Mouse (Mus musculus) T-cell, adult 2 months (primary cell): ENCODE data around the gene Kirrel.
"Not testable (repeated sequence)": the region's sequence is repeated elsewhere in the genome, so short reads cannot be mapped to it uniquely, and the experiment has no call there.

Experiments
- DNase-seq: peaks from one replicate; pipeline ENCODE4 v3.0.0; 2022; ENCODE audit warnings: low spot score

Kirrel gene

DNA sequence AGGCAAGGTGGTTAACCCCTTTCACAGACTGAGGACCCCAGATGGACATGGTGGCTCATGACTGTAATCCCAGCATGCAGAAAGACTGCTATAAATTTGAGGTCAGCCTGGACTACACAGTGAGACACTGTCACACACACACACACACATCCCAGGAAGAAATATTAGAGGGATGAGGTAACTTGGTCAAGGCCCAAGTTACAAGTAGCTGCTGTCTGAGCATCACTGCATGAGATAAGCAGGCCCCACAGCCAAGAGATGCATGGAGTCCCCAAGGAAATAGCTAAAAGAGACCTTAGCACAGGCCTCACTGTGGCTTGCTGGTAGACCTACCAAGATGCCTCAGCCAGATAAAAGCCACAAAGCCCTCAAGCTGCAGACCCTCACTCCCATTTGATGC, 39.6 kb downstream of the Kirrel start:
- DNase-seq = no peak

DNA sequence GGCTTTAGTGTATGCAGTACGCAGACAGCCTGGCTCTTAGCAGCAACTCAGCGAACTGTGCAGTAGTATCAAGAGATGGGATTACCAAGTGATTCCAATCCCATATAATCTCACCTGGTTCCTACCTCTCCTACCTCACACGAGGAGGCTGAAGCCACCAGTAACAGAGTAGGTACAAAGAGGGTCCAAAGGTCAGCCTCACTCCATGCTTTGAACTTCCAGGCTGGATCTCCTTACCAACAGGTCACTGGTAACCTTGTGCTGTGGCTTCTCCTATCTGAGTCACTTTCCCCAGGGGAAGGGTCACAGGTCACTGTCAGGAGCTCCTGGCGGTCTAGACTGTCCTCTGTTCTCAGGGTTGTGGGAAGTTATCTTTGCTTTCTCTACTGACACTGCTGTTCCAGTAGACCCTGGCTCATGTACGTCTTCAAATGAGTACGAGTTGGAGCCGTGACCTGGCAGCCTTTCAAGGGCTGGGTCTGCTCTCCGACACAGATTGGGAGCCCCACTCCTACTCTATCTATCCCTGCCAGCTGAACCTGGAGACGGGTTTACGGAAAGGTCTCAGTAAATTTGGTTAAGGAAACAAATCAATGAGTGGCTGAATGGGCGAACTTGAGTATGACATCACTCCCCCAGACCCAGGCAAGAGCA, 42.7 kb downstream of the Kirrel start:
- DNase-seq = no peak

- DNase-seq = no peak
These were observed 43.6 kb downstream of the Kirrel start for GRCm38 (mm10) chr3:87130933-87131332.

DNA sequence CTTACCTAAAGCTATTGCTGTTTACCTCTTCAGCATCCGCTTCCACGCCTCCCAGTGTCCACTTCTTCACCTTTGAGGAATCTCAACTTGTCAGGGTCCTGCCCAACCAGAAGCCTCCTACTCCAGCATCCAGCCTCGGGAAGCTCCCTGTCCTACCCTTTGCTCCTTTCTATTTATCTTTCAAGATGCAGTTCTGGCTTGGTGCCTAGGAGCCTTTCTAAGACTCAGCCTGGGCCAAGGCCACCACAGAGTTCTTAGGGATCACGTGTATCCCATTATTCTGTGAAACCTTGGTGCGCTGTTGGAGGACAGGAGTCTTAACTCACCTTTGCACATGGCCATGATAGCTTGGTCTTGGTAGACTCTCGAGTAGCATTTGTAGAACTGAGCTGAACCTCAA, 50.8 kb downstream of the Kirrel start:
- DNase-seq = no peak

DNA sequence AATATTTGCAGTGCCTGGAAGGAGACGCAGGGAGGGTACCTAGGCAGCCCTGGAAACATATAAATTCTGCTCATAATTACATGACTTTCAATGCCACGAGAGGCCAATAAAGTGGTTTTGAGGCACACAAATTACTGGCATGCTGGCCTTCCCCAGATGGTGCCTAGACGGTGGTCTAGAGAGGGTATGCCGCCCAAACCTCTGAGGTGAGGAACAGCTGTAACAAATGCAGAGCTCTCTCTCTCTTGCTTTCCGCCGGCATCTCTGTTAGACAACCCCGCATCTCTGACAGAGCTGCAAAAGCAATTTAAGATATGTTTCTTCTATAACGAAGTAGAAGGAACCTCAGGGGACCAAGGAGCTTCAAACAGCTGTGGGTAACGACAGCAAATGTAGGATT, 56.3 kb downstream of the Kirrel start:
- DNase-seq = no peak

DNA sequence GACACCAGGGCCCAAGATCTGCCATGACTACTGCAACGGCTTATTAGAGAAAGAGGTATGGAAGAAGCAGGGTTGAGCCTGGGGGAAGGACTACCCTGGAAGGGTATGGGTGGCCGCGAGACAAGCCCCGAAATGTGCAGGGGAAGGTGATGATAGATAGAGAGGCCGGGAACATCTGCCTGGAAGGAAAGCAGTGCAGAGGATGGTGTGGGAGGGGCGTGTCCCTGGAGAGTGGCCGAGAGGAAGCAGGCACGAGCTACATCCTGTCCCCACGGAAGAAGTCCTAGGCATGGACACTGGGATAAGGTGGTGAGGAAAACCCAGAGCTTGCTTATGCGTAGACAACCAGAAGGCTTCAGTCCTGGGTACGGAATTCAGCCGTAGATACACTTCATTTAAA, 56.9 kb downstream of the Kirrel start:
- no peak for DNase-seq

- no peak for DNase-seq
These were observed 58.6 kb downstream of the Kirrel start for GRCm38 (mm10) chr3:87115726-87116540.

DNA sequence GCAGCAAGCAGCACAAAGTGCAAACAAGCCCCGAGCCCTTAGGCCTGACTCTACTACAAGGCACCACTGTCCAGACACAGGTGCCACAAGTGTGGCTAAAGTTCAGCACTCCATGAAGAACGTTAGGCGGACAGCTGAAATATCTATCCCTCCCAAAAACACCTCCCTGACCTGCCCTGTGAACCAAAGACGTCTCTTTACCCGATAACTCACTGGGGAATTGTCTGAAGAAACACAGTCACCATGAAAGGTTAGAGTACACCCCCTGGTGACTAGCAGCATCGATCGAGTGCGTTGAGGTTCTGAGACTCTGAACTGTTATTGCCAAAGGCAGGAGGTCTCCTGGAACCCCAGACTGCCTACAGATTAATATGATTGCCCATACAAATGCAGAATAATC, 59.3 kb downstream of the Kirrel start:
- no peak for DNase-seq

DNA sequence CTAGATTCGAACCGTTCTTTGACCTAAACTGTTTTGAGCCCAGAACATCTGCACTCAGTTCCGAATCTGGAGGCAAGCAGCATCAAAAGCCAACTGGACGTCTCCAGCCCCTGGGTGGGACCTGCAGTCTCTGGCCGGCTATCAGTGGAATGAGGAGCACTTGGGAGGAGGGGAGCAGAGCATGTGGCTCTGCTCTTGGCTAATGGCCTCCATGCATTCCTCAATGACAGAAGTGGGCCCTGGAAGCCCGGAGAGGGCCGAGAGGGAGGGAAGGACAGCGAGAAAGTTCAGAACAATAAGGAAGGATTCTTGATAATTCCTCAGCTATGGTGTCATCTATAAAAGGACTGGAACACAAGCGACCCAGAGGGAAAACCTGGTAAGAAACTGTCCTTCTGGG, 59.7 kb downstream of the Kirrel start:
- no peak for DNase-seq

GRCm38 (mm10) chr3:87113881-87114280, 60.7 kb downstream of the Kirrel start:
- not testable (repeated sequence) for DNase-seq

DNA sequence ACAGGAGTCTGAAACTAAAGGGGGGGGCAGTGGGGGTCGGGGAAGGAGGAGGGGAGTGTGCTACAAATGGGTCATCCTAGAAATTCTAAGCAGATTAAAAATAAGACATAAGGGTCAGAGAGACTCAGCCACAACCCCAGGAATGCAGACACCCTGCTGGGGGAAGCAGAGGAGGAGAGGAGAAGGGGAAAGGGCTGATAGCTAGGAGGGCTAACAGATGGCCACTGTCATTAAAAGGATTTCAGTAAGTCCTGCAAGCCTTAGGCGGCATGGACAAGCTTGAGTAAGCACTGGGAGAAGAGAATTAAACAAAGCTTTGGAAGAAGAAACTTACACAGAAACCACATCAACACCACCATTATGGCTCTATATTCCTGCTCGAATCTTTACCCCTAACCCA, 62.3 kb downstream of the Kirrel start:
- DNase-seq = no peak

GRCm38 (mm10) chr3:87104856-87105255, 69.7 kb downstream of the Kirrel start:
- no peak for DNase-seq

DNA sequence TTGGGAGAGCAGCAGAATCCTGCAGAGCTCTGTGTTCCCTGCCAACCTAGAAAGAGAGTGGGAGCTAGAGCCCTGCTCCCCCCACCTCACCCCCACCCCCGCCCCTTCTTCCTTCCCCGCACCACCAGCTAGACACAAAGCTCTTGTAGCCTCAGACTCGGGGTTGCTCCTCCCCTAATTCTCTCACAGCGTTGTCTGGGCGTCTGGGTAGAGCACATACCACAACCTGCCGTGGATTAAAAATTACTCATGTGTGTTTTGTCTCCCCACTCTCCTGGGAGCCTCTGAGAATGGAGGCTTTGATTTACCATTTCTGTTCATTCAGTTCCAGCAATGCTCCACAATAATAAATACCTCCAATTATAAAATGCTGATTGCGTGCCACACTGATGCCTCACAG, 72.2 kb downstream of the Kirrel start:
- DNase-seq = no peak

- DNase-seq = no peak
These were observed 73.6 kb downstream of the Kirrel start for GRCm38 (mm10) chr3:87100911-87101310.

- no peak for DNase-seq
These were observed 76.3 kb downstream of the Kirrel start for GRCm38 (mm10) chr3:87097969-87098946.

DNA sequence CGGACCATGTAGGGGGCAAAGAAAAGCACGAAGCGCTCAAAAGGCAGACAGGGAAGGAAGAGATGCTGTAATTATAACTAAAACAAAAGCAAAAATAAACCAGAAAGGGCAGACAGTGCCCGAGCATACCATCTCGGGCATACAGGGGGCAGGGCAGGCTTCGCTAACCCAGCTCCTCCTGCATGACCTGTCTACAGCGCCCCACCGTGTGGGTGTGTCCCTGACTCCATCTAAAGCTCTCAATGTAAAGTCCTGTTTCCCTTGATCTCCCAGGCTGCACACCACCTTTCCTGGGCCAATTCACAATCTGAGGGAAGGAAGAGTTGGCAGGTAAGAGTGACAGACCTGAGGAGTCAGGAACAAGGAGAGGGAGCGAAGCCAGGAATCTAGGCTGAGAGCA, 77.3 kb downstream of the Kirrel start:
- no peak for DNase-seq

- DNase-seq = no peak
These were observed 80.8 kb downstream of the Kirrel start for GRCm38 (mm10) chr3:87093718-87094117.

DNA sequence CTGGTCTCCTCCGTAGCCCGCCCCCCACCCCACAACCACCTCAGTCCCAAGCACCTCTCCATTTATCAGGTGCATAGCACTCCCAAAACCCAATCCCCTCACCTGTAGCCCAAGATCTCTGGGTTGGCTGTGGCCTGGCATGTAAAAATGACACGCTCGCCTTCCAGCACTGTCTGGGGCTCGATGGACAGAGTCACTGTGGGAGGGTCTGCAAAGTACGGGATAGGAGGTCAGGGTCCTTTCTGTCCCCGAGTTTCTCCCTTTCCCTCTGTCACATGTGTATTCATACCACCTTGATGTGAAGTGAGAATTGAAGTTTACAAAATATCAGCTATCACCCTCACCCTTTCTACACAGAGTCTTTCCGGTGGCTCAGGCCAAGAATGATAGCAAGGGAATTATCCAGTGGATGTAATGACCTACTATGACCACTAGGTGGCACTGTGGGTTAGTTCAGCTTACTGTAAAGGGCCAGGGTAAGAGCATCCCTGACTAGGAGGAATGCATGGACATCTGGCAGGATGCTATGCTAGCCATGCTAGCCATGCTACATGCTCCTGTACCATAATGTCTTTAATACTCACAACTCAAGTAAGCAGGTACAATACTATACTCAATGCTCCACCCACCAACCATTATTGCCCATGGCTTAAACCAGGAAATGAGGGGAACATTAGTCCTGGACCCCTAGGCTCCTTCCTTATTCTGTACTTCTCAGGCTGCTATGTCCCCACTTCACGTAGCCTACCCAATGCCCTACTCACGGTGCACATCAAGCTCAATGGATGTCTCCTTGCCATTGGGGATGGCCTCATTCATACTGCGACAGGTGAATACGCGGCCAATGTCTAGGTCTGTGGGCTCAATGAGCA, 84.6 kb downstream of the Kirrel start:
- DNase-seq = peak; percentile 29

DNA sequence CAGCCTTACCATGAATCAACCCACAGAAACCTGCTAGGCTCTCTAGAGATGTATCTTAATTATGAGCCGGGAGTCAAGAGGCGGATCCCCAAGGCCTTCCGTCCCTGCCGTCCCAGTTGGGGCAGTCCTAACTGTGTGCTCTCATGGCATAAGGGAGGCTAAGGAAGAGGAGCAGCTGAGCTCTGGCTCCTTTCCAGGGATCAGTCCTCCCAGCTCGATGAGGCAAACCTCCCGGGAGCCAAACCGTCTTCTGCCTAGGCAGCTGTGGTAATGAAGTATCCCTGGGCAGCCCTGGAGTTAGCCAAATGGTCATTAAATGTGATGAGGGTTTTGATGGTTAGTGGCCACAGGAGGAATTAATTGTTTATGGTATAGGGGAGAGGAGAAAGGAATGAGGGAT, 87.4 kb downstream of the Kirrel start:
- no peak for DNase-seq

DNA sequence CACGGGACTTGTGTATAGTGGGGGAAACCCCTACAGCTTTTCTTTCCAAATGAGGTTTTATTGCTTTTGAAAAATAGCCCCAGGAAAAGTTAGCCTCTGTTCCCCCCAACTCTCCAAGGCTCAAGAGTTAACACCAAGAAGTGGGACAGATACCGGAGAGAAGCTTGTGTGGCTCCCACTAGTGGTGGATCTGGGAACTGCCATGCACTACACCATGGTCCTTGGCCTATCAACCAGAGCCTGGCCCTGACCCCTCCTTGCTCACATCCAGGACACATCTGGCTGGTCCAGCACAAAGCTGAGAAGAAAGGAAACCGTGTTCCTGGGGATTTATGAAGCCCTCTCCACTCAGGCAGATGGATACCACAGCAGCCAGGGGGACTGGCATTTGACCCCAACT, 92.3 kb downstream of the Kirrel start:
- peak; percentile 18 for DNase-seq

GRCm38 (mm10) chr3:87079751-87080150, 94.8 kb downstream of the Kirrel start:
- no peak for DNase-seq

GRCm38 (mm10) chr3:87079301-87079700, 95.2 kb downstream of the Kirrel start:
- no peak for DNase-seq
